Mouse (Mus musculus): ENCODE measurements at regions not wholly inside any gene's neighbourhood (a gene's known extent, or its start where the extent isn't known, plus 50 kb on each side); places are given as distances from the start of the nearest gene placed in this dataset.

- no peak for ATAC-seq (ENCODE audit: low read depth)
- H3K9me3 ChIP-seq (ENCODE audit: control insufficient read depth, low read length): no peaks in the 10 kb centered on the region
- H3K27me3 ChIP-seq (replicated peaks; ENCODE audit: control insufficient read depth, insufficient read depth, low read length): no peaks in the 10 kb centered on the region
- H3K4me2 ChIP-seq (ENCODE audit: low read depth, low read length): no peak overlapping the region
- no peaks in the 10 kb centered on the region for H3K36me3 ChIP-seq (ENCODE audit: control insufficient read depth, insufficient read depth, low read length)
- H3K4me1 ChIP-seq (ENCODE audit: control insufficient read depth, insufficient read depth, low read length): no peaks in the 10 kb centered on the region
- H3K4me3 ChIP-seq (ENCODE audit: low read depth, low read length): no peak overlapping the region
- no peak overlapping the region for H3K9ac ChIP-seq (ENCODE audit: low read depth, low read length)
- H3K27ac ChIP-seq (replicated peaks; ENCODE audit: low read depth, low read length): no peak overlapping the region
- 67% methylated on average over 14 of the region's 14 CpGs for WGBS
- DNase-seq (ENCODE audit: low spot score): no peak
Observed at GRCm38 (mm10) chr10:118765544-118766441, 104.2 kb downstream of the Dyrk2 start.

DNA sequence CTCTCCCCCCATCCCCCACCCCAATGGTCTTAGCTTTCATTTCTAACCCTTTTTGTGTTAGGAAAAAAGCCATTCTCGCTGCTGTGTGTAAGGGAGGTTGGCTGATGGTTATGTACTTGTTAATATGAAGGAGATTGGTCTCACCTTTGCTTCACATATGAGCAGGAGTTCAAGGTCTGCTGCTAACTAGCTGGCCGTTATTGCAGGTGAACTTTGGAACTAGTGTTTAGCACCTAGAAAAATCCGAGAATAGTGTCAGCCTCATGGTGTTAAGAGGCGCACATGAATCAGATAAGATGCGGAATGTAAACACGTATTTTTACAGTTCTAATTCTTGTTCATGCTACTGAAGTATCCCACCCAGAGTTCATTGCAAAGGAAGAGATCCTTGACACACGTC lies 103.2 kb downstream of the Dyrk2 start:
- no peak for DNase-seq (ENCODE audit: low spot score)

GRCm38 (mm10) chr10:118769751-118770150 lies 100.3 kb downstream of the Dyrk2 start:
- Histone ChIP-seq H3K27me3 (replicated peaks; ENCODE audit: control insufficient read depth, insufficient read depth, low read length) (no peaks in the 10 kb centered on the region), H3K9me3 (ENCODE audit: control insufficient read depth, low read length) (no peaks in the 10 kb centered on the region), H3K4me1 (ENCODE audit: control insufficient read depth, insufficient read depth, low read length) (no peaks in the 10 kb centered on the region), H3K4me2 (ENCODE audit: low read depth, low read length) (no peak overlapping the region), H3K27ac (replicated peaks; ENCODE audit: low read depth, low read length) (no peak overlapping the region), H3K36me3 (ENCODE audit: control insufficient read depth, insufficient read depth, low read length) (no peaks in the 10 kb centered on the region), H3K4me3 (ENCODE audit: low read depth, low read length) (no peak overlapping the region), H3K9ac (ENCODE audit: low read depth, low read length) (no peak overlapping the region)
- 98% methylated on average over 4 of the region's 4 CpGs for WGBS
- DNase-seq (ENCODE audit: low spot score): no peak
- ATAC-seq (ENCODE audit: low read depth): no peak

More for the DNA sequence above, 103.2 kb downstream of the Dyrk2 start:
- Histone ChIP-seq H3K27ac (replicated peaks; ENCODE audit: low read depth, low read length) (no peak overlapping the region), H3K4me1 (ENCODE audit: control insufficient read depth, insufficient read depth, low read length) (no peaks in the 10 kb centered on the region), H3K36me3 (ENCODE audit: control insufficient read depth, insufficient read depth, low read length) (no peaks in the 10 kb centered on the region), H3K4me2 (ENCODE audit: low read depth, low read length) (no peak overlapping the region), H3K4me3 (ENCODE audit: low read depth, low read length) (no peak overlapping the region), H3K27me3 (replicated peaks; ENCODE audit: control insufficient read depth, insufficient read depth, low read length) (no peaks in the 10 kb centered on the region), H3K9me3 (ENCODE audit: control insufficient read depth, low read length) (no peaks in the 10 kb centered on the region), H3K9ac (ENCODE audit: low read depth, low read length) (no peak overlapping the region)
- ATAC-seq (ENCODE audit: low read depth): no peak
- 75% methylated on average over 7 of the region's 7 CpGs for WGBS

GRCm38 (mm10) chr10:118778656-118779055 lies 91.4 kb downstream of the Dyrk2 start:
- H3K36me3 ChIP-seq (ENCODE audit: control insufficient read depth, insufficient read depth, low read length): no peaks in the 10 kb centered on the region
- H3K9ac ChIP-seq (ENCODE audit: low read depth, low read length): no peak overlapping the region
- 91% methylated on average over 10 of the region's 10 CpGs for WGBS
- no peaks in the 10 kb centered on the region for H3K4me1 ChIP-seq (ENCODE audit: control insufficient read depth, insufficient read depth, low read length)
- no peak overlapping the region for H3K4me2 ChIP-seq (ENCODE audit: low read depth, low read length)
- no peaks in the 10 kb centered on the region for H3K27me3 ChIP-seq (replicated peaks; ENCODE audit: control insufficient read depth, insufficient read depth, low read length)
- H3K9me3 ChIP-seq (ENCODE audit: control insufficient read depth, low read length): no peaks in the 10 kb centered on the region
- ATAC-seq (ENCODE audit: low read depth): no peak
- no peak overlapping the region for H3K4me3 ChIP-seq (ENCODE audit: low read depth, low read length)
- H3K27ac ChIP-seq (replicated peaks; ENCODE audit: low read depth, low read length): no peak overlapping the region
- DNase-seq (ENCODE audit: low spot score): no peak

DNA sequence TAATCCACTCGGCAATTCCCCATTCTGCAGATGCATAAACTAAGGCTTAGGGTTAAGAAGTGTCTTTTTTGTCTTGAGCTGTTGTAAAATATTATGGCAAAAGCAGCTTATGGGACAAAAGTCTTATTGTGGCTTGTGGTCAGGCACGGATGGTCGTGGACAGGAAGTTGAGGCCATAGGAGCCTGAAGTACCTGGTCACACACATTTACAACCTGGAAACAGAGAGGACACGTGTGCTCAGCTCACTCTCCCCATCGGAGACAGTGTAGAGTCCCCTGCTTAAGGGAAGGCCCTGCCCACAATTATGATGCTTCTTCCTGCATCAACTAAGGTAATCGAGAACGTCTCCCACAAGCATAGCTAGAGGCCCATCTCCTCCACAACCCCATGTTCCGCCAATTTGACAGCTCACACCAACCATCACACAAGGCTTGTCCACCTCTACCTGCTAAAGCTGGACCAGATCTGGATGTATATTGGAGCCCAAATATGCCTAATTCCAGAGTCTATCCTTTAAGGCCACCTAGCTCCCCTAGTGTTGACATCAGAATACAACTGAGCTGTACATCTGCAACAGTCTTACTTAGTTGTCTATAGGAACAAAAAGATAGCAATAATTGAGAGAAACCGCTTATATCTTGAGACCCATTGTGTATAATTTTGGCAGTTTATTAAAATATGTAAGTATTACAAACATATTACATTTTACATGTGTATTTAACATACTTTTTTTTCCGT lies 89.0 kb downstream of the Dyrk2 start:
- Histone ChIP-seq H3K36me3 (ENCODE audit: control insufficient read depth, insufficient read depth, low read length) (no peaks in the 10 kb centered on the region), H3K4me1 (ENCODE audit: control insufficient read depth, insufficient read depth, low read length) (no peaks in the 10 kb centered on the region), H3K4me3 (ENCODE audit: low read depth, low read length) (no peak overlapping the region), H3K27ac (replicated peaks; ENCODE audit: low read depth, low read length) (no peak overlapping the region), H3K27me3 (replicated peaks; ENCODE audit: control insufficient read depth, insufficient read depth, low read length) (no peaks in the 10 kb centered on the region), H3K9me3 (ENCODE audit: control insufficient read depth, low read length) (no peaks in the 10 kb centered on the region), H3K4me2 (ENCODE audit: low read depth, low read length) (no peak overlapping the region), H3K9ac (ENCODE audit: low read depth, low read length) (no peak overlapping the region)
- 85% methylated on average over 10 of the region's 10 CpGs for WGBS
- DNase-seq (ENCODE audit: low spot score): no peak
- no peak for ATAC-seq (ENCODE audit: low read depth)

- no peaks in the 10 kb centered on the region for H3K27me3 ChIP-seq (replicated peaks; ENCODE audit: control insufficient read depth, insufficient read depth, low read length)
- no peak overlapping the region for H3K9ac ChIP-seq (ENCODE audit: low read depth, low read length)
- ATAC-seq (ENCODE audit: low read depth): no peak
- no peaks in the 10 kb centered on the region for H3K9me3 ChIP-seq (ENCODE audit: control insufficient read depth, low read length)
- no peak overlapping the region for H3K27ac ChIP-seq (replicated peaks; ENCODE audit: low read depth, low read length)
- WGBS: 69% methylated on average over 10 of the region's 10 CpGs
- no peak overlapping the region for H3K4me3 ChIP-seq (ENCODE audit: low read depth, low read length)
- DNase-seq (ENCODE audit: low spot score): no peak
- no peaks in the 10 kb centered on the region for H3K36me3 ChIP-seq (ENCODE audit: control insufficient read depth, insufficient read depth, low read length)
- H3K4me2 ChIP-seq (ENCODE audit: low read depth, low read length): no peak overlapping the region
- no peaks in the 10 kb centered on the region for H3K4me1 ChIP-seq (ENCODE audit: control insufficient read depth, insufficient read depth, low read length)
Observed at GRCm38 (mm10) chr10:118781811-118782232, 88.2 kb downstream of the Dyrk2 start.

GRCm38 (mm10) chr10:118782646-118783045 lies 87.4 kb downstream of the Dyrk2 start:
- H3K27me3 ChIP-seq (replicated peaks; ENCODE audit: control insufficient read depth, insufficient read depth, low read length): no peaks in the 10 kb centered on the region
- H3K9me3 ChIP-seq (ENCODE audit: control insufficient read depth, low read length): no peaks in the 10 kb centered on the region
- no peak overlapping the region for H3K9ac ChIP-seq (ENCODE audit: low read depth, low read length)
- H3K4me1 ChIP-seq (ENCODE audit: control insufficient read depth, insufficient read depth, low read length): no peaks in the 10 kb centered on the region
- H3K36me3 ChIP-seq (ENCODE audit: control insufficient read depth, insufficient read depth, low read length): no peaks in the 10 kb centered on the region
- H3K4me3 ChIP-seq (ENCODE audit: low read depth, low read length): no peak overlapping the region
- H3K27ac ChIP-seq (replicated peaks; ENCODE audit: low read depth, low read length): no peak overlapping the region
- no peak overlapping the region for H3K4me2 ChIP-seq (ENCODE audit: low read depth, low read length)
- DNase-seq (ENCODE audit: low spot score) (no peak), ATAC-seq (ENCODE audit: low read depth) (no peak)
- WGBS: 73% methylated on average over 6 of the region's 6 CpGs

DNA sequence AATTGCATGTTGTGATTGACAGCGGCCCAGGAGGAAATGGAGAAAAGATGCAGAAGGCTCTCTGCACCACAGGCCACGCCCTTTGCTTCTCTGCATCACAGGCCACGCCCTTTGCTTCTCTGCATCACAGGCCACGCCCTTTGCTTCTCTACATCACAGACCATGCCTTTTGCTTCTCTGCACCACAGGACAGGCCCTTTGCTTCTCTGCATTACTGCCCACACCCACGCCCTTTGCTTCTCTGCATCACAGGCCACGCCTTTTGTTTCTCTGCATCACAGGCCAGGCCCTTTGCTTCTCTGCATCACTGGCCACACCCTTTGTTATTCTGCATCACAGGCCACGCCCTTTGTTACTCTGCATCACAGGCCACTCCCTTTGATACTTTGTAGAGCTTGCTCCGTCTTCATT lies 82.7 kb downstream of the Dyrk2 start:
- no peak overlapping the region for H3K4me2 ChIP-seq (ENCODE audit: low read depth, low read length)
- H3K4me1 ChIP-seq (ENCODE audit: control insufficient read depth, insufficient read depth, low read length): no peaks in the 10 kb centered on the region
- WGBS: 79% methylated on average over 8 of the region's 8 CpGs
- no peak overlapping the region for H3K4me3 ChIP-seq (ENCODE audit: low read depth, low read length)
- DNase-seq (ENCODE audit: low spot score): no peak
- no peak for ATAC-seq (ENCODE audit: low read depth)
- H3K27ac ChIP-seq (replicated peaks; ENCODE audit: low read depth, low read length): no peak overlapping the region
- H3K27me3 ChIP-seq (replicated peaks; ENCODE audit: control insufficient read depth, insufficient read depth, low read length): no peaks in the 10 kb centered on the region
- no peaks in the 10 kb centered on the region for H3K9me3 ChIP-seq (ENCODE audit: control insufficient read depth, low read length)
- H3K9ac ChIP-seq (ENCODE audit: low read depth, low read length): no peak overlapping the region
- no peaks in the 10 kb centered on the region for H3K36me3 ChIP-seq (ENCODE audit: control insufficient read depth, insufficient read depth, low read length)

Data from embryonic facial prominence, embryonic 14.5 days (tissue).